Mouse (Mus musculus): ENCODE data around the gene Arhgef3. TPM values are rescaled to one million over a fixed set of nuclear protein-coding genes. Genes with fewer than 3 reads are reported as not detected.

Gene Arhgef3
- 19.2 and 19.6 TPM in 2 replicates for polyA plus RNA-seq (2015; fragmentation: Nextera tagmentation; extraction: Ambion mirVana)

DNA sequence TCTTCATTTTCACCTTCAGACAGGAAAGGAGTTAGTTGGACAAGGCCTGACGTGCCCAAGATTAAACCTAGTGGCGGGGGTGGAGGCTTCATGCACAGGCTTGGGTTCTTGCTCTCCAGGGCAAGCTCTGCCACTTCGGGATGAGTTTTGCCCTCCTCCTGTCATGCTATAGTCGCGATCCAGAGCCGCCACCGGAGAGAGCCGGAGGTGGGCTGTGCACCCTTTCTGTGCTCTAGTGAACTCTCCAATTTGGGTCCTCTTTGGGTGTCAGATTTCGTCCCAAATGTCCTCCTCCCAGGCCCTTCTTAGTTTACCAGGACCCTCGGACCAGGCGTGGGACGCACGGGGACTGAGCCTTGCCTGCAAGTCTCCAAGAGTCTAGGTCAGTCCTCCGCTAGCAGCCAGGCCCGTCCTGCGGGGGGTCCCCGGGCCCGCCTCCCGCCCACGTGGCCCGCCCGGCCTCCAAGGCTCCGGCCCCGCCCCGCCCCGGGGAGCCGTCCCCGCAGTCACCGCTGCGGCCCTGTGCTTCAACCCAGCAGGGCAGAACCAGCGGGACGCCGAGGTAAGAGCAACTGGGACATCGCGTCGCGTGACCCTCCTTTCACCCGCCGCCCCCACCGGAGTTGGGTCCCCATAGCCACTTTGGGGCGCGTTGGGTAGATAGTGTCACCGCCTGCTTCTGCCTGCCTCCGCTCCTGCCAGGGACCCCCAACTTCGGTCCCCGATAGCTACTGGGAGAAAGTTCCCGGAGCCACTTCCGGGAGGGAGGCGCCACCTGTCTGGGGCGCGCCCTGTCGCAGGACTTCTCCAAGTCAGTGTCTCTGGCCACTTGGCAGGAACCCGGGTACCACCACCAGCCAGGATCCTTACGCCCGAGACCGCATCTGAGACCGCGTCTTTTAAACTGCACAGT, at the start of gene Arhgef3:
Gene Arhgef3, plus strand, starts transcription at position 538 of the 913 bp plus-strand sequence.
- Histone ChIP-seq H3K36me3 (ENCODE audit: insufficient read depth, low read length) (no peaks in the 10 kb centered on the region), H3K27ac (ENCODE audit: low read length) (no peak within 1 kb of the TSS), H3K4me3 (ENCODE audit: low read length) (peak within 1 kb of the TSS; percentile 63), H3K4me1 (ENCODE audit: insufficient read depth, low read length) (peaks cover 8% of the 10 kb centered on the region; the same call in 1 of the 2 replicates), H3K4me2 (replicated peaks; ENCODE audit: low read depth, low read length) (peak within 1 kb of the TSS; percentile 98), H3K27me3 (ENCODE audit: insufficient read depth, low read length) (peaks cover 11% of the 10 kb centered on the region; the same call in 1 of the 2 replicates), H3K9me3 (ENCODE audit: low read length) (no peaks in the 10 kb centered on the region), H3K9ac (replicated peaks; ENCODE audit: low read length) (peak within 1 kb of the TSS; percentile 69)
- 1% methylated on average over 51 of the region's 58 CpGs for WGBS
- peak; percentile 91 for ATAC-seq (ENCODE audit: low FRiP score, low TSS enrichment)

- H3K4me2 ChIP-seq (replicated peaks; ENCODE audit: low read depth, low read length), result 0 out of 2 replicates have a peak overlapping the region, but pooled peaks have one; percentile 3
- 18% methylated on average over 9 of the region's 9 CpGs for WGBS
- H3K4me3 ChIP-seq (ENCODE audit: low read length), result no peak overlapping the region
- no peaks in the 10 kb centered on the region for H3K9me3 ChIP-seq (ENCODE audit: low read length)
- H3K4me1 ChIP-seq (ENCODE audit: insufficient read depth, low read length), result peaks cover 70% of the 10 kb centered on the region
- H3K36me3 ChIP-seq (ENCODE audit: insufficient read depth, low read length), result no peaks in the 10 kb centered on the region
- ATAC-seq (ENCODE audit: low FRiP score, low TSS enrichment), result peak; percentile 69; the same call in 1 of the 2 replicates
- H3K27me3 ChIP-seq (ENCODE audit: insufficient read depth, low read length), result no peaks in the 10 kb centered on the region
- H3K9ac ChIP-seq (replicated peaks; ENCODE audit: low read length), result no peak overlapping the region
- H3K27ac ChIP-seq (ENCODE audit: low read length), result peak overlapping the region; percentile 61
These were observed 48.3 kb upstream of the Arhgef3 start for GRCm38 (mm10) chr14:27066171-27066929.

- no peaks in the 10 kb centered on the region for H3K27me3 ChIP-seq (ENCODE audit: insufficient read depth, low read length)
- 39% methylated on average over 6 of the region's 6 CpGs for WGBS
- no peaks in the 10 kb centered on the region for H3K36me3 ChIP-seq (ENCODE audit: insufficient read depth, low read length)
- no peak overlapping the region for H3K4me2 ChIP-seq (replicated peaks; ENCODE audit: low read depth, low read length)
- H3K9me3 ChIP-seq (ENCODE audit: low read length), result no peaks in the 10 kb centered on the region
- no peak for ATAC-seq (ENCODE audit: low FRiP score, low TSS enrichment)
- H3K4me1 ChIP-seq (ENCODE audit: insufficient read depth, low read length), result peaks cover 74% of the 10 kb centered on the region
- H3K27ac ChIP-seq (ENCODE audit: low read length), result no peak overlapping the region
- H3K9ac ChIP-seq (replicated peaks; ENCODE audit: low read length), result no peak overlapping the region
- H3K4me3 ChIP-seq (ENCODE audit: low read length), result no peak overlapping the region
These were observed 46.8 kb upstream of the Arhgef3 start for GRCm38 (mm10) chr14:27067866-27068271.

- 42% methylated on average over 8 of the region's 8 CpGs for WGBS
- Histone ChIP-seq H3K27ac (ENCODE audit: low read length) (peak overlapping the region; percentile 19; the same call in 1 of the 2 replicates), H3K4me1 (ENCODE audit: insufficient read depth, low read length) (peaks cover 80% of the 10 kb centered on the region), H3K27me3 (ENCODE audit: insufficient read depth, low read length) (no peaks in the 10 kb centered on the region), H3K4me2 (replicated peaks; ENCODE audit: low read depth, low read length) (no peak overlapping the region), H3K36me3 (ENCODE audit: insufficient read depth, low read length) (no peaks in the 10 kb centered on the region), H3K9ac (replicated peaks; ENCODE audit: low read length) (no peak overlapping the region), H3K4me3 (ENCODE audit: low read length) (no peak overlapping the region), H3K9me3 (ENCODE audit: low read length) (no peaks in the 10 kb centered on the region)
- ATAC-seq (ENCODE audit: low FRiP score, low TSS enrichment), result no peak
These were observed 45.1 kb upstream of the Arhgef3 start for GRCm38 (mm10) chr14:27069434-27070097.

DNA sequence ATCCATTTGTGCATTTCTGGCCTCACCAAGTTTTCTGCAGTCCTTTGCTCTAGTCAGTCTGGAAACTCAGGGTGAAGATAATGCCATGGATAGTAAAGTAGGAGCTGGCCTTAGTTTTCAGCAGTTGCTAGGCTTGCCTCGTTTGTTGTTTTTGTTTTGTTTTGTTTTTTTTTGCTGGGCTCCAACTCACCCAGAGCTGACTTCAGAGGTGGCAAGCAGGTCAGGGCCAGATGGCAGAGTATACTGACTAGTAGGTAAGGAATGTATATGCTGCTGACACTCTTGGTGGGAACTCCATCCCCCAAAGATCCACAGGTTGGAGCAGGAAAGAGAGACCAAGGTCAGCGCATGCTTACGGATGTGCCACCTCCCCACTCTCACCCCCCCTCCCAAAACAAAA, 44.6 kb upstream of the Arhgef3 start:
- 45% methylated on average over 3 of the region's 3 CpGs for WGBS
- Histone ChIP-seq H3K9me3 (ENCODE audit: low read length) (no peaks in the 10 kb centered on the region), H3K9ac (replicated peaks; ENCODE audit: low read length) (no peak overlapping the region), H3K4me2 (replicated peaks; ENCODE audit: low read depth, low read length) (no peak overlapping the region), H3K4me3 (ENCODE audit: low read length) (no peak overlapping the region), H3K36me3 (ENCODE audit: insufficient read depth, low read length) (no peaks in the 10 kb centered on the region), H3K27me3 (ENCODE audit: insufficient read depth, low read length) (no peaks in the 10 kb centered on the region), H3K27ac (ENCODE audit: low read length) (peak overlapping the region; percentile 19; the same call in 1 of the 2 replicates), H3K4me1 (ENCODE audit: insufficient read depth, low read length) (peaks cover 85% of the 10 kb centered on the region)
- ATAC-seq (ENCODE audit: low FRiP score, low TSS enrichment), result no peak

- H3K27ac ChIP-seq (ENCODE audit: low read length), result 0 out of 2 replicates have a peak overlapping the region, but pooled peaks have one; percentile 29
- ATAC-seq (ENCODE audit: low FRiP score, low TSS enrichment), result peak; percentile 78
- WGBS, result 22% methylated on average over 9 of the region's 9 CpGs
- H3K9ac ChIP-seq (replicated peaks; ENCODE audit: low read length), result no peak overlapping the region
- no peak overlapping the region; the same call in 1 of the 2 replicates for H3K4me2 ChIP-seq (replicated peaks; ENCODE audit: low read depth, low read length)
- H3K9me3 ChIP-seq (ENCODE audit: low read length), result no peaks in the 10 kb centered on the region
- no peaks in the 10 kb centered on the region for H3K27me3 ChIP-seq (ENCODE audit: insufficient read depth, low read length)
- no peak overlapping the region for H3K4me3 ChIP-seq (ENCODE audit: low read length)
- H3K36me3 ChIP-seq (ENCODE audit: insufficient read depth, low read length), result no peaks in the 10 kb centered on the region
- peaks cover 79% of the 10 kb centered on the region for H3K4me1 ChIP-seq (ENCODE audit: insufficient read depth, low read length)
These were observed 43.9 kb upstream of the Arhgef3 start for GRCm38 (mm10) chr14:27070758-27071157.

- Histone ChIP-seq H3K4me2 (replicated peaks; ENCODE audit: low read depth, low read length) (no peak overlapping the region), H3K9ac (replicated peaks; ENCODE audit: low read length) (no peak overlapping the region; the same call in 1 of the 2 replicates), H3K36me3 (ENCODE audit: insufficient read depth, low read length) (no peaks in the 10 kb centered on the region), H3K9me3 (ENCODE audit: low read length) (no peaks in the 10 kb centered on the region), H3K4me1 (ENCODE audit: insufficient read depth, low read length) (peaks cover 73% of the 10 kb centered on the region), H3K27me3 (ENCODE audit: insufficient read depth, low read length) (no peaks in the 10 kb centered on the region), H3K4me3 (ENCODE audit: low read length) (no peak overlapping the region), H3K27ac (ENCODE audit: low read length) (peak overlapping the region; percentile 64)
- ATAC-seq (ENCODE audit: low FRiP score, low TSS enrichment), result no peak
- WGBS, result 22% methylated on average over 3 of the region's 3 CpGs
These were observed 42.7 kb upstream of the Arhgef3 start for GRCm38 (mm10) chr14:27071985-27072384.

DNA sequence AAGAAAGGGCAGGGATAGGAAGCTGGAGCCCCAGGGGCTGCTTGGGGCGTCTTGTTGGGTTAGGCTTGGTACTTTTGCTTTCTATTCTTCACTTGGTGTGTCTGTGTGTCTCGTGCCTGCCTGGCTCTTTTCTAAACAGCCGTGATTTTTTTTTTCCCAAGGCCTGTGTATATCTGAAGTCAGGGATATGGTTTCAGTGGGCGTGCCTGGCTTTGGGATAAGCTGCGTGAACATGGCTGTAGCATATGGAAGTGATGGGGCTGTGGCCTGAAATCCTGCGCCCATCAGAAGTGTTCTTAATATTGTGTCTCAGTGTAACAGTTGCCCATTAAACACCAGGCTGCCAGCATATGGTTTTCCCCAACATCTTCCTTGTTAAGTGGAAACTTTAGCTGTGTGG, 39.6 kb upstream of the Arhgef3 start:
- Histone ChIP-seq H3K4me3 (ENCODE audit: low read length) (no peak overlapping the region), H3K4me2 (replicated peaks; ENCODE audit: low read depth, low read length) (no peak overlapping the region), H3K36me3 (ENCODE audit: insufficient read depth, low read length) (no peaks in the 10 kb centered on the region), H3K9ac (replicated peaks; ENCODE audit: low read length) (no peak overlapping the region), H3K9me3 (ENCODE audit: low read length) (no peaks in the 10 kb centered on the region), H3K27ac (ENCODE audit: low read length) (no peak overlapping the region), H3K27me3 (ENCODE audit: insufficient read depth, low read length) (no peaks in the 10 kb centered on the region), H3K4me1 (ENCODE audit: insufficient read depth, low read length) (peaks cover 48% of the 10 kb centered on the region)
- 60% methylated on average over 6 of the region's 6 CpGs for WGBS
- ATAC-seq (ENCODE audit: low FRiP score, low TSS enrichment), result no peak

DNA sequence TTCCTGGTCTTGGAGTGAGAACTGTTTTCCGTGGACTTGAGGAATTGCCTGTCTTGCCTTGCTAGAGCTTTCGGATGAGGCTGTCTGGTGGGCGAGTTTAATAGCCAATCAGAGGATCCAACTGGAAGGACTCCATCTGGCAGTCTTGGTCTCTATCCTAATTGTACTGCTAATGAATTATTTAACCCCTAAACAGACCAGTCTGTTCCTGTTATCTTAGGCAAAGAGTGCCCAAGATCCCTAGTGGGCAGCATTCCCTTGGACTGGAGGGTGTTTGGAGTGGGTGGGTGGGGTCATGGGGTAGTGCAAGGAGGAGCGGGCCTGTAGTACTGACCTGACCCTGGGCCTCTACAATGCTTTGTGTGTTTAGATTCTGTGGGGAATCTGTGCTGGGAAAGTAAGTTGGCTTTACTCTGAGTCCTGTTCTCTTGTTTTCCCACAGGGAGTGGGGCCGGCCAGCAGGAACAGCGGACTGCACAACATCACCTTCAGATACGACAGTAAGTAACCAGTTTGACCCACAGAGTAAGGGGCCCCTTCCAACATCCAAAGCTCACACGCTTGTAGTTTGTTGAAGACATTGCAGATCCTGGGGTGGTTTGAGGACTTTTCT, 38.7 kb upstream of the Arhgef3 start:
- H3K9me3 ChIP-seq (ENCODE audit: low read length), result no peaks in the 10 kb centered on the region
- H3K36me3 ChIP-seq (ENCODE audit: insufficient read depth, low read length), result no peaks in the 10 kb centered on the region
- no peak for ATAC-seq (ENCODE audit: low FRiP score, low TSS enrichment)
- no peak overlapping the region for H3K4me3 ChIP-seq (ENCODE audit: low read length)
- no peak overlapping the region for H3K27ac ChIP-seq (ENCODE audit: low read length)
- no peak overlapping the region for H3K4me2 ChIP-seq (replicated peaks; ENCODE audit: low read depth, low read length)
- 61% methylated on average over 8 of the region's 8 CpGs for WGBS
- H3K4me1 ChIP-seq (ENCODE audit: insufficient read depth, low read length), result peaks cover 39% of the 10 kb centered on the region
- no peak overlapping the region for H3K9ac ChIP-seq (replicated peaks; ENCODE audit: low read length)
- H3K27me3 ChIP-seq (ENCODE audit: insufficient read depth, low read length), result no peaks in the 10 kb centered on the region
